Comparison of ENCODE assay signal across 8 mouse cellular contexts in genomic region chr4:123663688-123663965, GRCm38 (mm10). TPM values are rescaled to one million over a fixed set of nuclear protein-coding genes. Genes with fewer than 3 reads are reported as not detected.
DNase-seq lines count a peak whose midpoint lies in the region; ATAC-seq and TF ChIP-seq lines count a peak whose summit lies in the region.

No protein-coding gene starts in this region.

- ATAC-seq in megakaryocyte, adult 5-6 weeks (ENCODE audit: poor library complexity, severe bottlenecking), result no peak
- no peak for ATAC-seq in hindbrain, embryonic 14.5 days (ENCODE audit: low FRiP score)
- no peak for ATAC-seq in liver, embryonic 16.5 days (ENCODE audit: low read depth)

- no peak for TF ChIP-seq POLR2A in brain, embryonic 14.5 days (IDR thresholded peaks at IDR 0.05; ENCODE audit: borderline replicate concordance, extremely low read depth, insufficient read depth, insufficient read length, poor library complexity, severe bottlenecking)
- no peak for TF ChIP-seq POLR2A in small intestine, adult 2 months (IDR thresholded peaks at IDR 0.05; ENCODE audit: low read depth, low read length)

- H3K27me3 ChIP-seq in megakaryocyte, embryonic 14.5 days (replicated peaks), result peaks cover 58% of the 10 kb centered on the region
- no peaks in the 10 kb centered on the region for H3K27me3 ChIP-seq in hindbrain, embryonic 14.5 days (ENCODE audit: control insufficient read depth, insufficient read depth, low read length)
- H3K27me3 ChIP-seq in liver, embryonic 16.5 days (ENCODE audit: control insufficient read depth, insufficient read depth, low read depth, low read length), result no peaks in the 10 kb centered on the region
- H3K27me3 ChIP-seq in small intestine, adult 2 months (ENCODE audit: control insufficient read depth, insufficient read depth, low read length), result 0 out of 2 replicates have a peak, but pooled peaks cover 2% of the 10 kb centered on the region

- peak overlapping the region; percentile 92 for H3K4me2 ChIP-seq in hindbrain, embryonic 14.5 days (replicated peaks)
- H3K4me2 ChIP-seq in liver, embryonic 16.5 days (ENCODE audit: low read depth, low read length), result peak overlapping the region; percentile 97

- no peaks in the 10 kb centered on the region for H3K36me3 ChIP-seq in megakaryocyte, embryonic 14.5 days (replicated peaks; ENCODE audit: low read length)
- H3K36me3 ChIP-seq in hindbrain, embryonic 14.5 days (replicated peaks; ENCODE audit: control insufficient read depth, insufficient read depth), result no peaks in the 10 kb centered on the region
- H3K36me3 ChIP-seq in liver, embryonic 16.5 days (ENCODE audit: control insufficient read depth, insufficient read depth), result no peaks in the 10 kb centered on the region
- no peaks in the 10 kb centered on the region for H3K36me3 ChIP-seq in small intestine, adult 2 months (ENCODE audit: control insufficient read depth, insufficient read depth, low read length)

- peak overlapping the region; percentile 98 for H3K27ac ChIP-seq in hindbrain, embryonic 14.5 days
- H3K27ac ChIP-seq in liver, embryonic 16.5 days (ENCODE audit: low read length), result peak overlapping the region; percentile 98
- no peak overlapping the region for H3K27ac ChIP-seq in small intestine, adult 2 months (ENCODE audit: insufficient read depth, low read depth, low read length)

- peak; percentile 60 for DNase-seq in brain, embryonic 14.5 days (ENCODE audit: low read depth)
- DNase-seq in hindbrain, embryonic 14.5 days (ENCODE audit: low spot score), result no peak
- DNase-seq in ovary, postnatal 10 days (ENCODE audit: low spot score), result no peak
- no peak for DNase-seq in thymus, postnatal 36 days

- H3K4me1 ChIP-seq in megakaryocyte, embryonic 14.5 days, result peaks cover 42% of the 10 kb centered on the region
- peaks cover 54% of the 10 kb centered on the region for H3K4me1 ChIP-seq in hindbrain, embryonic 14.5 days (replicated peaks; ENCODE audit: control insufficient read depth, insufficient read depth, low read length)
- peaks cover 46% of the 10 kb centered on the region for H3K4me1 ChIP-seq in liver, embryonic 16.5 days (ENCODE audit: control insufficient read depth, low read depth, low read length)
- H3K4me1 ChIP-seq in small intestine, adult 2 months (ENCODE audit: control insufficient read depth, insufficient read depth, insufficient read length, low read length), result peaks cover 2% of the 10 kb centered on the region; the same call in 1 of the 2 replicates

- H3K9ac ChIP-seq in hindbrain, embryonic 14.5 days, result peak overlapping the region; percentile 97
- peak overlapping the region; percentile 94 for H3K9ac ChIP-seq in liver, embryonic 16.5 days (ENCODE audit: low read depth, low read length)

- H3K4me3 ChIP-seq in megakaryocyte, embryonic 14.5 days (replicated peaks), result peak overlapping the region; percentile 94
- H3K4me3 ChIP-seq in hindbrain, embryonic 14.5 days (replicated peaks; ENCODE audit: low read length), result peak overlapping the region; percentile 79
- H3K4me3 ChIP-seq in liver, embryonic 16.5 days (ENCODE audit: low read depth, low read length), result peak overlapping the region; percentile 92
- peak overlapping the region; percentile 84 for H3K4me3 ChIP-seq in small intestine, adult 2 months (ENCODE audit: low read depth, low read length)

- TF ChIP-seq CTCF in brain, embryonic 14.5 days (IDR thresholded peaks at IDR 0.05; ENCODE audit: borderline replicate concordance, extremely low read depth, insufficient read depth, insufficient read length), result no peak
- no peak for TF ChIP-seq CTCF in small intestine, adult 2 months (IDR thresholded peaks at IDR 0.05; ENCODE audit: extremely low read depth, insufficient read length, insufficient replicate concordance, low read depth, low read length)

- no peaks in the 10 kb centered on the region for H3K9me3 ChIP-seq in megakaryocyte, embryonic 14.5 days
- H3K9me3 ChIP-seq in hindbrain, embryonic 14.5 days (ENCODE audit: control insufficient read depth, low read length), result no peaks in the 10 kb centered on the region
- no peaks in the 10 kb centered on the region for H3K9me3 ChIP-seq in liver, embryonic 16.5 days (replicated peaks; ENCODE audit: control insufficient read depth, low read length)

- WGBS in hindbrain, embryonic 14.5 days, result 0% methylated on average over 12 of the region's 12 CpGs
- whole genome bisulfite sequencing in liver, embryonic 16.5 days (ENCODE audit: insufficient replicate concordance), result 0% methylated on average over 12 of the region's 12 CpGs
- WGBS in small intestine, adult 2 months, result under 1% methylated on average over 12 of the region's 12 CpGs

RNA-seq across cellular contexts. Expression of gene Macf1, which starts 20.5 kb away (rescaled TPM):
- polyA plus RNA-seq in megakaryocyte, embryonic 14.5 days (2012; ENCODE audit: insufficient read depth, low replicate concordance), result 23.7 and 41.2 TPM in 2 replicates
- total RNA-seq in megakaryocyte, adult 5-6 weeks (2015), result 130 and 137 TPM in 2 replicates
- 192 and 219 TPM in 2 replicates for total RNA-seq in megakaryocyte, adult 5-6 weeks (2017)
- 130 and 183 TPM in 2 replicates for polyA plus RNA-seq in brain, embryonic 14.5 days (2012; rRNA removed)
- 111 and 120 TPM in 2 replicates for polyA plus RNA-seq in hindbrain, embryonic 14.5 days (2014; fragmentation: Nextera tagmentation; extraction: Ambion mirVana)
- polyA plus RNA-seq in liver, embryonic 16.5 days (2015; fragmentation: Nextera tagmentation; extraction: Ambion mirVana), result 8.1 and 8.3 TPM in 2 replicates
- 14.9 and 22.3 TPM in 2 replicates for polyA plus RNA-seq in small intestine, adult 2 months (2012; rRNA removed)

RNA-seq across cellular contexts. Expression of gene Ndufs5, which starts 54.4 kb away (rescaled TPM):
- polyA plus RNA-seq in megakaryocyte, embryonic 14.5 days (2012; ENCODE audit: insufficient read depth, low replicate concordance), result 4.2 and 79.5 TPM in 2 replicates
- 109 and 130 TPM in 2 replicates for total RNA-seq in megakaryocyte, adult 5-6 weeks (2015)
- total RNA-seq in megakaryocyte, adult 5-6 weeks (2017), result 110 and 139 TPM in 2 replicates
- polyA plus RNA-seq in brain, embryonic 14.5 days (2012; rRNA removed), result 229 and 240 TPM in 2 replicates
- 501 and 593 TPM in 2 replicates for polyA plus RNA-seq in hindbrain, embryonic 14.5 days (2014; fragmentation: Nextera tagmentation; extraction: Ambion mirVana)
- polyA plus RNA-seq in liver, embryonic 16.5 days (2015; fragmentation: Nextera tagmentation; extraction: Ambion mirVana), result 135 and 139 TPM in 2 replicates
- polyA plus RNA-seq in small intestine, adult 2 months (2012; rRNA removed), result 7.1 and 16.5 TPM in 2 replicates
